In the genomic region with DNA sequence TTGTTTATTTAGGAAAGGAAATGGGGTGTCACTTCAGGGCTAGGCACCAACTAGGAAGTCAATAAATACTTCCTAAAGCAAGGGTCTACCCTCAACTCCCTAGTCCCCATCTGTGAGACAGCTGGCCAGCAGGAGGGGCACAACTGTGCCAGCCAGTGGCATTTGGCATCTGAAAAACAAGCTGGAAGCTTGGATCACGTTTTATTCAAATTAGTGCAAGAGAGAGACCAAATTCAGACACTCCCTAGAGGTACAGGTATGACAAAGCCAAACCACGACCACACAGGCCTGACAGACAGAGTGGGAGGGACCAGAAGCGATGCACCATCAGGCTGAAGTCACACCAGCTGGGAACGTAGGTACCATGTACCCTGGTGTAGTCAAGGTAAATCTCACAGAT, we compare ENCODE assay signal across 22 mouse cellular contexts.
DNase-seq lines count a peak whose midpoint lies in the region; ATAC-seq and TF ChIP-seq lines count a peak whose summit lies in the region.
"Had no signal": no experiment of that assay in that cellular context is flagged by ENCODE, and none has a peak within 500 bp of the region (broad histone marks: within the 10 kb centered on the region; RNA-seq: fewer than 3 reads in every experiment).

No protein-coding gene starts in this region.

- no peak for TF ChIP-seq EP300 in CH12.LX (IDR thresholded peaks at IDR 0.05; ENCODE audit: low read length)

- H3K27ac ChIP-seq in layer of hippocampus, adult 2 months, result peak overlapping the region; percentile 47; the same call in 1 of the 2 replicates
- no peak overlapping the region for H3K27ac ChIP-seq in midbrain, embryonic 11.5 days (ENCODE audit: low read depth, low read length)
- H3K27ac ChIP-seq in midbrain, embryonic 10.5 days (replicated peaks), result no peak overlapping the region
- H3K27ac ChIP-seq in CH12.LX (ENCODE audit: insufficient read depth, low read depth), result no peak overlapping the region
- no peak overlapping the region for H3K27ac ChIP-seq in forebrain, embryonic 10.5 days
- H3K27ac ChIP-seq: embryonic facial prominence, embryonic 10.5 days; embryonic facial prominence, embryonic 12.5 days had no signal

- ATAC-seq in midbrain, embryonic 11.5 days (ENCODE audit: low FRiP score), result no peak
- ATAC-seq: activated CD4-positive, CD25-positive, alpha-beta regulatory T cell, adult 4 months; forebrain, embryonic 14.5 days; forebrain, embryonic 16.5 days; Patski had no signal

- peaks cover 16% of the 10 kb centered on the region for H3K4me1 ChIP-seq in midbrain, embryonic 11.5 days (ENCODE audit: control insufficient read depth, insufficient read depth, low read length)
- peaks cover 44% of the 10 kb centered on the region for H3K4me1 ChIP-seq in midbrain, embryonic 10.5 days
- H3K4me1 ChIP-seq in CH12.LX (ENCODE audit: control insufficient read depth in 1 of 2, insufficient read depth in 2 of 2), result peaks cover 0 to 17% of the 10 kb centered on the region in 2 experiments; a peak in 2 of 4 replicates
- H3K4me1 ChIP-seq in forebrain, embryonic 10.5 days, result peaks cover 36% of the 10 kb centered on the region

- TF ChIP-seq CTCF in layer of hippocampus, adult 2 months (conservative IDR thresholded peaks at IDR 0.05), result no peak
- no peak for TF ChIP-seq CTCF in CH12.LX (conservative IDR thresholded peaks at IDR 0.05 in 1 of 2, IDR thresholded peaks at IDR 0.05 in 1 of 2; ENCODE audit: low read depth in 2 of 2, low read length in 2 of 2)

- WGBS in midbrain, embryonic 11.5 days, result 73% methylated on average over 4 of the region's 4 CpGs
- 80% methylated on average over 4 of the region's 4 CpGs for WGBS in midbrain, embryonic 10.5 days
- 79% methylated on average over 4 of the region's 4 CpGs for WGBS in forebrain, embryonic 10.5 days

- DNase-seq in layer of hippocampus, adult 2 months (ENCODE audit: low spot score in 2 of 2), result no peak
- DNase-seq in layer of hippocampus, adult 18-20 months (ENCODE audit: low spot score in 2 of 2), result no peak
- peak; percentile 66 for DNase-seq in midbrain, embryonic 11.5 days (ENCODE audit: low spot score, missing footprints)
- DNase-seq in midbrain, embryonic 10.5 days (ENCODE audit: low spot score), result no peak
- peak; percentile 45 for DNase-seq in CH12.LX (ENCODE audit: extremely low read depth)
- peak; percentile 23 for DNase-seq in induced T-regulatory cell, adult 2 months (ENCODE audit: low read depth)
- no peak for DNase-seq in forebrain, embryonic 10.5 days (ENCODE audit: extremely low spot score, low spot score)
- DNase-seq: adrenal gland, adult 8-10 months; adrenal gland, postnatal 14 days; adrenal gland, postnatal 36 days; cerebellum, adult 11-12 months; cerebellum, adult 2 months; cerebellum, adult 9-10 months; cerebellum, postnatal 25 days had no signal

- no peaks in the 10 kb centered on the region for H3K79me2 ChIP-seq in CH12.LX (replicated peaks; ENCODE audit: control insufficient read depth, extremely low read depth, insufficient read depth, poor library complexity, severe bottlenecking)

- no peak overlapping the region for H3K4me2 ChIP-seq in midbrain, embryonic 11.5 days
- no peak overlapping the region for H3K4me2 ChIP-seq in CH12.LX (ENCODE audit: insufficient read depth, low read depth, poor library complexity, severe bottlenecking)
- H3K4me2 ChIP-seq: embryonic facial prominence, embryonic 12.5 days; forebrain, embryonic 12.5 days had no signal

- no peak overlapping the region for H3K4me3 ChIP-seq in layer of hippocampus, adult 2 months
- H3K4me3 ChIP-seq in midbrain, embryonic 11.5 days (ENCODE audit: low read depth, low read length), result no peak overlapping the region
- H3K4me3 ChIP-seq in midbrain, embryonic 10.5 days, result no peak overlapping the region
- H3K4me3 ChIP-seq in CH12.LX (replicated peaks in 1 of 3; ENCODE audit: low read depth in 2 of 3, low read length in 2 of 3, poor library complexity in 1 of 3), result no peak overlapping the region
- no peak overlapping the region for H3K4me3 ChIP-seq in forebrain, embryonic 10.5 days
- H3K4me3 ChIP-seq: embryonic facial prominence, embryonic 10.5 days; embryonic facial prominence, embryonic 12.5 days; forebrain, embryonic 12.5 days had no signal

- in situ Hi-C loops in CH12.LX (cut with MboI; ENCODE audit: low pct_ligation_motif_present, low pct_unique_long_range_greater_than_20kb, low sequenced_read_pairs), result no loop called here

- no peak for TF ChIP-seq RAD21 in CH12.LX (IDR thresholded peaks at IDR 0.05; ENCODE audit: low read depth, low read length)

- H3K36me3 ChIP-seq in midbrain, embryonic 11.5 days (ENCODE audit: control insufficient read depth, insufficient read depth, low read length), result no peaks in the 10 kb centered on the region
- no peaks in the 10 kb centered on the region for H3K36me3 ChIP-seq in midbrain, embryonic 10.5 days
- no peaks in the 10 kb centered on the region for H3K36me3 ChIP-seq in CH12.LX (replicated peaks in 1 of 2; ENCODE audit: control insufficient read depth in 1 of 2, insufficient read depth in 1 of 2, low read length in 1 of 2)
- H3K36me3 ChIP-seq in forebrain, embryonic 10.5 days (replicated peaks), result no peaks in the 10 kb centered on the region
- H3K36me3 ChIP-seq: embryonic facial prominence, embryonic 10.5 days; embryonic facial prominence, embryonic 12.5 days; forebrain, embryonic 12.5 days; G1E had no signal

- no peaks in the 10 kb centered on the region for H3K9me3 ChIP-seq in midbrain, embryonic 11.5 days (ENCODE audit: control insufficient read depth, low read length)
- H3K9me3 ChIP-seq in midbrain, embryonic 10.5 days (replicated peaks), result no peaks in the 10 kb centered on the region
- no peaks in the 10 kb centered on the region for H3K9me3 ChIP-seq in CH12.LX (replicated peaks; ENCODE audit: low read length)
- no peaks in the 10 kb centered on the region for H3K9me3 ChIP-seq in forebrain, embryonic 10.5 days
- H3K9me3 ChIP-seq: embryonic facial prominence, embryonic 10.5 days; embryonic facial prominence, embryonic 12.5 days; forebrain, embryonic 12.5 days; G1E had no signal

- dilution Hi-C loops in CH12.LX (cut with MboI; ENCODE audit: extremely low pct_ligation_motif_present, extremely low pct_unique_long_range_greater_than_20kb, low sequenced_read_pairs), result no loop called here

- TF ChIP-seq POLR2A in CH12.LX (IDR thresholded peaks at IDR 0.05; ENCODE audit: low read depth, low read length), result no peak

- no peaks in the 10 kb centered on the region for H3K27me3 ChIP-seq in midbrain, embryonic 11.5 days (ENCODE audit: control insufficient read depth, insufficient read depth, low read length)
- no peaks in the 10 kb centered on the region for H3K27me3 ChIP-seq in midbrain, embryonic 10.5 days (ENCODE audit: low read depth, poor library complexity, severe bottlenecking)
- H3K27me3 ChIP-seq in CH12.LX (replicated peaks), result peaks cover 9% of the 10 kb centered on the region
- no peaks in the 10 kb centered on the region; the same call in none of the 2 replicates for H3K27me3 ChIP-seq in forebrain, embryonic 10.5 days (ENCODE audit: poor library complexity, severe bottlenecking)
- H3K27me3 ChIP-seq: embryonic facial prominence, embryonic 12.5 days; forebrain, embryonic 12.5 days; Patski had no signal

- H3K9ac ChIP-seq in midbrain, embryonic 11.5 days (ENCODE audit: low read length), result no peak overlapping the region
- no peak overlapping the region for H3K9ac ChIP-seq in CH12.LX (ENCODE audit: insufficient read depth, low read depth)
- H3K9ac ChIP-seq: embryonic facial prominence, embryonic 12.5 days; forebrain, embryonic 12.5 days had no signal

TF ChIP-seq in CH12.LX, 34 proteins besides CTCF, POLR2A, EP300 and RAD21:
- TF ChIP-seq SMC3 (IDR thresholded peaks at IDR 0.05; ENCODE audit: low read depth, low read length), result no peak
- TF ChIP-seq ETS1 (conservative IDR thresholded peaks at IDR 0.05; ENCODE audit: low read depth, low read length), result 0 out of 2 replicates have a peak, but pooled peaks have one; percentile 17
- TF ChIP-seq IRF4 (IDR thresholded peaks at IDR 0.05; ENCODE audit: low read depth, low read length), result peak; percentile 42; the same call in 1 of the 2 replicates
- TF ChIP-seq BHLHE40 (IDR thresholded peaks at IDR 0.05; ENCODE audit: low read depth, low read length), result peak; percentile 89
- TF ChIP-seq GABPA (IDR thresholded peaks at IDR 0.05; ENCODE audit: insufficient replicate concordance, low read depth, low read length), result no peak

Comparison
In these comparisons a context has a peak if more than half of its experiments do, and no peak if none do; other contexts are left out.
1. DNase-seq: peak in midbrain, embryonic 11.5 days (single experiment), CH12.LX (single experiment) and induced T-regulatory cell, adult 2 months (single experiment); none in layer of hippocampus, adult 2 months (0 of 2), layer of hippocampus, adult 18-20 months (0 of 2), midbrain, embryonic 10.5 days (single experiment) and forebrain, embryonic 10.5 days (single experiment).